Mouse (Mus musculus): ENCODE data around the gene Ube2a.

DNA sequence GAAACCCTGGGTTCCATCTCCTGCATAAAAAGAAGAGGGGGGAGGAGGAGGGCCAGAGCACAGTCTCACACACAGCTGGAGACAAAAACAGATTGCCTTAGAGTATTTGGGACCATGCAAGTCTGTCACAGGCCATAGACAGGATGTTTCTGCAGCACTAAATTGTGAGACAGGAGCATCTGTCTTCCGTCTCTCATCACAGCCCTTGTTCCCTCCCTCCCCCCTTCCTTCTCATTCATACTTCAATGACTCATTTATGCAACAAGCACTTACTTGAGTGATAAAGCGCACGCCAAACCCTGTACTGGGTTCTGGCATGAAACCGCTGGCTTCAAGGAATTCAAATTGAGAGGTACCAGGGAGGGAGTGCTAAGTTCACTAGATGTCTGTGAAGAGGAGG, 42.1 kb upstream of the Ube2a start:
- TF ChIP-seq CTCF (IDR thresholded peaks at IDR 0.05; ENCODE audit: control insufficient read depth, insufficient read depth, insufficient read length), result no peak
- TF ChIP-seq FOSL1 (IDR thresholded peaks at IDR 0.05; ENCODE audit: insufficient read depth, low read length, poor library complexity, severe bottlenecking), result no peak

Measured in C2C12 (cell line).